Mouse (Mus musculus): ENCODE results near the gene Creb3l2.

DNA sequence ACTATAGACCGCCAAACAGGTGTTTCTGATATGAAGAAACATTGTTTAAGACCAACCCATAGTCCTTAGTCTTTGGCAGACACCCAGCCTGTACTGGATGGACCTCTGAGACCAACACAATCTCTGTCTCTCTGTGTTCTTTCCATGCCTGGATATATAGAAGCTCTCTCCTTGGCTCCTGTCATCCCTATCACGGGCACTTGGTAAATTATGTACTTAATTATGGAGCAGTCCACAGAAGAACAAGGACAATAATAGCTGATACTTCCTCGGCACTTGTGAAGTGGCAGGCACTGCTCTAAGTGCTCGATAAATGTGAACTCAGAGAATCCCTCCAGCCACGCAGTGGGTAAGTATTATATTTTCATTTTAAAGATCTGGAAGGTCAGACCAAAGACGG lies 72.2 kb downstream of the Creb3l2 start:
- TF ChIP-seq TAL1 (IDR thresholded peaks at IDR 0.05; ENCODE audit: low read length) (no peak), GATA1 (IDR thresholded peaks at IDR 0.05; ENCODE audit: low read length) (no peak)
